Mouse (Mus musculus) urinary bladder, postnatal 14 days (tissue): ENCODE measurements around the gene Lrrc34.
A peak's percentile ranks its signal among the peaks of the same experiment; 100 is the strongest.

Source experiments
- DNase-seq: peaks from one replicate; pipeline ENCODE4 v3.0.0; 2021; ENCODE audit warnings: low spot score

Lrrc34 gene

GRCm38 (mm10) chr3:30599711-30600545 lies 47.7 kb downstream of the Lrrc34 start, which contains the start of gene Actrt3:
TSS of gene Actrt3 (minus strand) at chr3:30599939.
- DNase-seq = no peak

GRCm38 (mm10) chr3:30597271-30597670 lies 50.4 kb downstream of the Lrrc34 start:
- no peak for DNase-seq

GRCm38 (mm10) chr3:30595111-30595832 lies 52.4 kb downstream of the Lrrc34 start:
- peak; percentile 38 for DNase-seq

DNA sequence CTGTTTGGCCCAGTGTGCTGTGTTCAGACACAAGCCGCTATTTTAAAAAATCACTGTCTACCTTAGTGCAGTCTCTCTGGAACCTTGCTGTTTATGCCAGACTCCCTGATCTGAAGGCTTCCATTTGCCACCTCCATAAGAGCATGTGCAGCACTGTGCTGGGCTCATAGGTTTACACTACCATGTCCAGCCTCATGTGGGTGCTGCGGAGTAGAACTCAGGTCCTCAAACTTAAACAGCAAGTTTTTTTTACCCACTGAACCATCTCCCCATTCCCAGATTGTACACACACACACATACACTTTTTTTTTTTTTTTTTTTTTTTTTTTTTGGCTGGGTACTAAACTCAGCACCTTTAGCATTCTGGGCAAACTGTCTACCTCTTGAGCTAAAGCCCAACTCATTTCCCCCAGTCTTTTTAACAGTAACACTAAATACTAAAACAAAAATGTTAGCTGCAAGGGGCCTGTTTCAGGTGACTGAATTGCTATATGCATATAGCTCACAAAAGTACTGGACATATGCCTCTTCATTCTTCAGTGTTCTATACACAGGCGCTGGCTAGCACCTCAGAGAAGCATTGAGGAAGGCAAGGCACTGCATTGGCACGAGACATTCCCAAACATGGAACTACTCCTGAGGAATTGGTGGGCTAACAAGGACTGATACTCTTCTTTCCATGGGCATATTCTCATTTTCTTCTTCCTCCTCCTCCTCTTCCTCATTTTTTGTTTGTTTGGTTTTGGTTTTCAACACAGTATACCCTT lies 53.8 kb downstream of the Lrrc34 start:
- no peak for DNase-seq

DNA sequence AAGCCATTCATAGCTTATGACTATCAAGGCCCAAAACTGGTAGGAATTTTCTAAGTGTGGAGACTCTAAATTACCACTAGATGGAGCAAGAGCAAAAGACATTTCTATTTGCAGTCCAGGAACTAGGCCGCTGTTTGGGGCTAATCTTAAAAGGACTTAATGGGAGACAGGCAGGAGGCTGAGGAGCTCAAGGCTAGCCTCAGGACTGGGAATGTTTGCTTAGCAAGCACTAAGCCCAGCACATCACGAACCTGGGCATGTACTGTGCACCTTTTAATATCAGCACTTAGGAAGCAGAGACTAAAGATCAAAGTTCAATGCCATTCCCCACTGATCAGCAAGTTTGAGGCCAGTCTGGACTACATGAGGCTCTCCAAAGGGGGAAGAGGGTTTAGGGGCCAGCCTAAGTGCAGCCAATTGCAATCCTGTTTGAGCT lies 55.2 kb downstream of the Lrrc34 start:
- DNase-seq = no peak

- DNase-seq = no peak
Observed at GRCm38 (mm10) chr3:30588865-30589264, 58.8 kb downstream of the Lrrc34 start.
